Mouse (Mus musculus) embryonic facial prominence, embryonic 11.5 days (tissue): Measurements from ENCODE around the gene Trappc2l. TPM values are rescaled to one million over a fixed set of nuclear protein-coding genes. Genes with fewer than 3 reads are reported as not detected.

ENCODE experiments used
- ATAC-seq: fragments of 200-750 bp; cut with Nextera tagmentation; replicated peaks from 2 replicates; pipeline ENCODE4 v1.8.0; 2017; ENCODE audit warnings: low read depth; ENCODE audit not compliant: insufficient number of reproducible peaks, low FRiP score, low TSS enrichment
- DNase-seq: peaks from one replicate; pipeline ENCODE4 v3.0.0-alpha.2; 2015; ENCODE audit warnings: low spot score
- H3K27ac ChIP-seq: fragments of 300-500 bp; sonication (generic); replicated peaks from 2 replicates; pipeline ENCODE4 v1.5.1; 2014; ENCODE audit warnings: mild to moderate bottlenecking, low read depth, low read length, control low read depth
- H3K27me3 ChIP-seq: fragments of 300-500 bp; sonication (generic); 2 replicates; pipeline ENCODE4 v1.6.1; 2014; ENCODE audit warnings: mild to moderate bottlenecking, low read length, moderate library complexity, mixed read lengths; ENCODE audit not compliant: control insufficient read depth, insufficient read depth
- H3K36me3 ChIP-seq: fragments of 300-500 bp; sonication (generic); replicated peaks from 2 replicates; pipeline ENCODE4 v1.6.1; 2014; ENCODE audit warnings: low read depth, mild to moderate bottlenecking, low read length, moderate library complexity, mixed read lengths; ENCODE audit not compliant: control insufficient read depth, insufficient read depth
- H3K4me1 ChIP-seq: fragments of 300-500 bp; sonication (generic); 2 replicates; pipeline ENCODE4 v1.6.1; 2014; ENCODE audit warnings: low read length, mixed read lengths; ENCODE audit not compliant: control insufficient read depth, insufficient read depth
- H3K4me2 ChIP-seq: fragments of 300-500 bp; sonication (generic); 2 replicates; pipeline ENCODE4 v1.6.1; 2014; ENCODE audit warnings: low read depth, mild to moderate bottlenecking, control low read depth, low read length, moderate library complexity
- H3K4me3 ChIP-seq: fragments of 300-500 bp; sonication (generic); 2 replicates; pipeline ENCODE4 v1.5.1; 2014; ENCODE audit warnings: low read depth, low read length, control low read depth
- H3K9ac ChIP-seq: fragments of 300-500 bp; sonication (generic); replicated peaks from 2 replicates; pipeline ENCODE4 v1.6.1; 2014; ENCODE audit warnings: mild to moderate bottlenecking, control low read depth, low read length
- H3K9me3 ChIP-seq: fragments of 300-500 bp; sonication (generic); replicated peaks from 2 replicates; pipeline ENCODE4 v1.6.1; 2016; ENCODE audit warnings: mild to moderate bottlenecking, low read length, inconsistent platforms, mixed read lengths; ENCODE audit not compliant: control insufficient read depth
- WGBS: fragments of 180-500 bp; shearing (Covaris S2); extraction: QIAGEN DNeasy Blood & Tissue Kit; methylation state at CpG from one replicate; pipeline ENCODE4 v1.1.7; 2014; 5-methylcytosine and 5-hydroxymethylcytosine counted together
- polyA plus RNA-seq: library from polyadenylated mRNA; unstranded; fragments of >200 nt; fragmentation: Nextera tagmentation; extraction: Ambion mirVana; gene quantifications from 2 replicates; pipeline ENCODE4 v1.2.1, GENCODE M21; 2014

The Trappc2l gene
- polyA plus RNA-seq, 1 experiment from 2014 or later, result 38.1 TPM

GRCm38 (mm10) chr8:122633205-122633604, 21.8 kb downstream of the Trappc2l start:
- H3K9ac ChIP-seq, result no peak overlapping the region
- DNase-seq, result no peak
- no peaks in the 10 kb centered on the region for H3K27me3 ChIP-seq
- H3K27ac ChIP-seq, result no peak overlapping the region
- no peak overlapping the region for H3K4me2 ChIP-seq
- no peaks in the 10 kb centered on the region for H3K9me3 ChIP-seq
- ATAC-seq, result no peak
- H3K36me3 ChIP-seq, result no peaks in the 10 kb centered on the region
- WGBS, result 93% methylated on average over 14 of the region's 14 CpGs
- no peaks in the 10 kb centered on the region; the same call in 1 of the 2 replicates for H3K4me1 ChIP-seq
- no peak overlapping the region for H3K4me3 ChIP-seq

GRCm38 (mm10) chr8:122635878-122636802, 24.7 kb downstream of the Trappc2l start:
- Histone ChIP-seq H3K27ac (no peak overlapping the region), H3K36me3 (no peaks in the 10 kb centered on the region), H3K27me3 (no peaks in the 10 kb centered on the region), H3K9ac (no peak overlapping the region), H3K4me1 (peaks cover 12% of the 10 kb centered on the region), H3K4me3 (no peak overlapping the region), H3K9me3 (no peaks in the 10 kb centered on the region), H3K4me2 (no peak overlapping the region)
- DNase-seq (no peak), ATAC-seq (no peak)
- WGBS, result 72% methylated on average over 14 of the region's 14 CpGs

- no peak overlapping the region for H3K4me3 ChIP-seq
- 57% methylated on average over 9 of the region's 9 CpGs for WGBS
- ATAC-seq, result no peak
Measured at GRCm38 (mm10) chr8:122636803-122637175, 25.3 kb downstream of the Trappc2l start.

GRCm38 (mm10) chr8:122637230-122637629, 25.8 kb downstream of the Trappc2l start:
- no peaks in the 10 kb centered on the region for H3K27me3 ChIP-seq
- H3K9me3 ChIP-seq, result no peaks in the 10 kb centered on the region
- ATAC-seq (no peak), DNase-seq (no peak)
- H3K27ac ChIP-seq, result no peak overlapping the region
- no peak overlapping the region for H3K4me2 ChIP-seq
- WGBS, result 84% methylated on average over 9 of the region's 9 CpGs
- no peak overlapping the region for H3K4me3 ChIP-seq
- H3K4me1 ChIP-seq, result peaks cover 13% of the 10 kb centered on the region
- H3K9ac ChIP-seq, result no peak overlapping the region
- no peaks in the 10 kb centered on the region for H3K36me3 ChIP-seq

More at GRCm38 (mm10) chr8:122636803-122637175, 25.3 kb downstream of the Trappc2l start:
- Histone ChIP-seq H3K36me3 (no peaks in the 10 kb centered on the region), H3K27me3 (no peaks in the 10 kb centered on the region), H3K9ac (no peak overlapping the region), H3K4me2 (no peak overlapping the region), H3K9me3 (no peaks in the 10 kb centered on the region), H3K27ac (no peak overlapping the region), H3K4me1 (peaks cover 13% of the 10 kb centered on the region)
- DNase-seq, result no peak

- Histone ChIP-seq H3K4me1 (peaks cover 13% of the 10 kb centered on the region), H3K4me3 (no peak overlapping the region), H3K9me3 (no peaks in the 10 kb centered on the region), H3K27ac (no peak overlapping the region), H3K9ac (no peak overlapping the region), H3K27me3 (no peaks in the 10 kb centered on the region), H3K4me2 (no peak overlapping the region), H3K36me3 (no peaks in the 10 kb centered on the region)
- no peak for DNase-seq
- WGBS, result 73% methylated on average over 16 of the region's 16 CpGs
- ATAC-seq, result no peak
Measured at GRCm38 (mm10) chr8:122638601-122639000, 27.2 kb downstream of the Trappc2l start.

GRCm38 (mm10) chr8:122639521-122640248, 28.2 kb downstream of the Trappc2l start:
- Histone ChIP-seq H3K27ac (no peak overlapping the region), H3K4me2 (no peak overlapping the region), H3K36me3 (no peaks in the 10 kb centered on the region), H3K9ac (no peak overlapping the region), H3K4me3 (no peak overlapping the region), H3K27me3 (no peaks in the 10 kb centered on the region), H3K9me3 (no peaks in the 10 kb centered on the region), H3K4me1 (peaks cover 13% of the 10 kb centered on the region)
- WGBS, result 35% methylated on average over 16 of the region's 16 CpGs
- ATAC-seq (no peak), DNase-seq (peak; percentile 56)

GRCm38 (mm10) chr8:122640825-122641224, 29.4 kb downstream of the Trappc2l start:
- H3K9me3 ChIP-seq, result no peaks in the 10 kb centered on the region
- no peaks in the 10 kb centered on the region for H3K36me3 ChIP-seq
- DNase-seq (no peak), ATAC-seq (no peak)
- H3K4me2 ChIP-seq, result no peak overlapping the region
- H3K27ac ChIP-seq, result no peak overlapping the region
- peaks cover 13% of the 10 kb centered on the region for H3K4me1 ChIP-seq
- 83% methylated on average over 4 of the region's 4 CpGs for WGBS
- H3K4me3 ChIP-seq, result no peak overlapping the region
- H3K9ac ChIP-seq, result no peak overlapping the region; the same call in 1 of the 2 replicates
- H3K27me3 ChIP-seq, result no peaks in the 10 kb centered on the region

GRCm38 (mm10) chr8:122641406-122641805, 30.0 kb downstream of the Trappc2l start:
- Histone ChIP-seq H3K4me2 (no peak overlapping the region), H3K36me3 (no peaks in the 10 kb centered on the region), H3K27ac (no peak overlapping the region), H3K27me3 (no peaks in the 10 kb centered on the region), H3K9ac (no peak overlapping the region), H3K9me3 (no peaks in the 10 kb centered on the region), H3K4me1 (peaks cover 13% of the 10 kb centered on the region), H3K4me3 (no peak overlapping the region)
- ATAC-seq (no peak), DNase-seq (no peak)
- WGBS, result 71% methylated on average over 15 of the region's 15 CpGs
